In genomic region chr5:131775672-131776071, GRCm38 (mm10) we compare ENCODE assay signal across 12 mouse cellular contexts.
DNase-seq lines count a peak whose midpoint lies in the region; ATAC-seq and TF ChIP-seq lines count a peak whose summit lies in the region.
"Had no signal": no experiment of that assay in that cellular context is flagged by ENCODE, and none has a peak within 500 bp of the region (broad histone marks: within the 10 kb centered on the region; RNA-seq: fewer than 3 reads in every experiment).

No protein-coding gene starts in this region.

- H3K27me3 ChIP-seq in cerebellum, adult 2 months (ENCODE audit: control insufficient read depth, insufficient read depth, low read length), result no peaks in the 10 kb centered on the region
- no peaks in the 10 kb centered on the region; the same call in 1 of the 2 replicates for H3K27me3 ChIP-seq in midbrain, embryonic 10.5 days (ENCODE audit: low read depth, poor library complexity, severe bottlenecking)
- H3K27me3 ChIP-seq in midbrain, postnatal 0 days (ENCODE audit: insufficient read depth, low read length), result no peaks in the 10 kb centered on the region
- H3K27me3 ChIP-seq in limb, embryonic 15.5 days, result no peaks in the 10 kb centered on the region
- H3K27me3 ChIP-seq: intestine, embryonic 15.5 days; stomach, embryonic 15.5 days had no signal

- peaks cover 5% of the 10 kb centered on the region; the same call in 1 of the 2 replicates for H3K9me3 ChIP-seq in midbrain, embryonic 10.5 days (replicated peaks)
- no peaks in the 10 kb centered on the region for H3K9me3 ChIP-seq in midbrain, postnatal 0 days (ENCODE audit: low read length)
- no peaks in the 10 kb centered on the region for H3K9me3 ChIP-seq in limb, embryonic 15.5 days
- H3K9me3 ChIP-seq: intestine, embryonic 15.5 days; stomach, embryonic 15.5 days had no signal

- no peak overlapping the region for H3K4me2 ChIP-seq in midbrain, postnatal 0 days (ENCODE audit: low read depth, low read length, poor library complexity, severe bottlenecking)
- H3K4me2 ChIP-seq in limb, embryonic 15.5 days, result peak overlapping the region; percentile 27; the same call in 1 of the 2 replicates
- H3K4me2 ChIP-seq: heart, embryonic 12.5 days; intestine, embryonic 15.5 days; stomach, embryonic 15.5 days had no signal

- no peak overlapping the region for H3K4me3 ChIP-seq in cerebellum, adult 2 months (replicated peaks; ENCODE audit: insufficient read depth, low read depth, low read length)
- H3K4me3 ChIP-seq in midbrain, embryonic 10.5 days, result no peak overlapping the region
- H3K4me3 ChIP-seq in midbrain, postnatal 0 days (ENCODE audit: low read depth, low read length), result no peak overlapping the region
- H3K4me3 ChIP-seq in limb, embryonic 15.5 days, result no peak overlapping the region
- H3K4me3 ChIP-seq: heart, embryonic 12.5 days; intestine, embryonic 15.5 days; stomach, embryonic 15.5 days had no signal

- no peak for TF ChIP-seq CTCF in cerebellum, adult 2 months (IDR thresholded peaks at IDR 0.05; ENCODE audit: borderline replicate concordance, insufficient read depth, low read depth, low read length)
- no peak for TF ChIP-seq CTCF in midbrain, postnatal 0 days (IDR thresholded peaks at IDR 0.05)

- H3K4me1 ChIP-seq in cerebellum, adult 2 months (ENCODE audit: control insufficient read depth, insufficient read depth, low read length), result peaks cover 24% of the 10 kb centered on the region
- peaks cover 24% of the 10 kb centered on the region for H3K4me1 ChIP-seq in midbrain, embryonic 10.5 days
- H3K4me1 ChIP-seq in midbrain, postnatal 0 days (ENCODE audit: insufficient read depth, low read length), result no peaks in the 10 kb centered on the region; the same call in 1 of the 2 replicates
- peaks cover 23% of the 10 kb centered on the region for H3K4me1 ChIP-seq in limb, embryonic 15.5 days
- H3K4me1 ChIP-seq: heart, embryonic 12.5 days; intestine, embryonic 15.5 days; stomach, embryonic 15.5 days had no signal

- 54% methylated on average over 5 of the region's 5 CpGs for WGBS in cerebellum, adult 2 months
- 88% methylated on average over 5 of the region's 5 CpGs for WGBS in midbrain, embryonic 10.5 days
- WGBS in midbrain, postnatal 0 days, result 52% methylated on average over 5 of the region's 5 CpGs
- WGBS in limb, embryonic 15.5 days, result 21% methylated on average over 5 of the region's 5 CpGs

- no peak overlapping the region for H3K9ac ChIP-seq in midbrain, postnatal 0 days (replicated peaks; ENCODE audit: low read length, poor library complexity, severe bottlenecking)
- no peak overlapping the region for H3K9ac ChIP-seq in limb, embryonic 15.5 days
- H3K9ac ChIP-seq: heart, embryonic 12.5 days; intestine, embryonic 15.5 days; stomach, embryonic 15.5 days had no signal

- TF ChIP-seq POLR2A in cerebellum, adult 2 months (IDR thresholded peaks at IDR 0.05; ENCODE audit: borderline replicate concordance, insufficient read depth, low read length), result no peak

- ATAC-seq in midbrain, postnatal 0 days (ENCODE audit: low FRiP score), result no peak
- peak; percentile 80 for ATAC-seq in limb, embryonic 15.5 days (ENCODE audit: insufficient number of reproducible peaks, low FRiP score, low TSS enrichment, low read depth)
- ATAC-seq: lung, postnatal 0 days had no signal

- DNase-seq in cerebellum, adult 2 months, result peak; percentile 33 to 49
- DNase-seq in cerebellum, adult 8-10 months, result no peak
- no peak for DNase-seq in midbrain, embryonic 10.5 days (ENCODE audit: low spot score)
- no peak for DNase-seq in midbrain, postnatal 0 days (ENCODE audit: low spot score)
- DNase-seq in retina, postnatal 1 day, result no peak
- DNase-seq in c-Kit-positive CD71-positive TER-119-positive erythroid progenitor cells, embryonic 14.5 days (ENCODE audit: low spot score), result no peak
- DNase-seq in layer of hippocampus, adult 8-10 months (ENCODE audit: low spot score in 2 of 2), result no peak

- no peak overlapping the region for H3K27ac ChIP-seq in cerebellum, adult 2 months (ENCODE audit: insufficient read depth, low read length)
- H3K27ac ChIP-seq in midbrain, embryonic 10.5 days (replicated peaks), result 0 out of 2 replicates have a peak overlapping the region, but pooled peaks have one; percentile 24
- H3K27ac ChIP-seq in midbrain, postnatal 0 days (ENCODE audit: low read depth, low read length), result no peak overlapping the region
- H3K27ac ChIP-seq in limb, embryonic 15.5 days, result peak overlapping the region; percentile 48; the same call in 1 of the 2 replicates
- H3K27ac ChIP-seq: intestine, embryonic 15.5 days; stomach, embryonic 15.5 days had no signal

- no peaks in the 10 kb centered on the region for H3K36me3 ChIP-seq in midbrain, embryonic 10.5 days
- no peaks in the 10 kb centered on the region for H3K36me3 ChIP-seq in midbrain, postnatal 0 days (ENCODE audit: insufficient read depth, low read length)
- H3K36me3 ChIP-seq in limb, embryonic 15.5 days, result no peaks in the 10 kb centered on the region
- H3K36me3 ChIP-seq: heart, embryonic 12.5 days; intestine, embryonic 15.5 days; stomach, embryonic 15.5 days had no signal

Comparison
In these comparisons a context has a peak if more than half of its experiments do, and no peak if none do; other contexts are left out.
1. DNase-seq: peak in cerebellum, adult 2 months (2 of 2); none in cerebellum, adult 8-10 months (single experiment), midbrain, embryonic 10.5 days (single experiment), midbrain, postnatal 0 days (single experiment), retina, postnatal 1 day (single experiment), c-Kit-positive CD71-positive TER-119-positive erythroid progenitor cells, embryonic 14.5 days (single experiment) and layer of hippocampus, adult 8-10 months (0 of 2).
2. H3K27ac ChIP-seq: peak in midbrain, embryonic 10.5 days (single experiment) and limb, embryonic 15.5 days (single experiment); none in cerebellum, adult 2 months (single experiment) and midbrain, postnatal 0 days (single experiment).